Mouse (Mus musculus): ENCODE measurements at regions not wholly inside any gene's neighbourhood (a gene's known extent, or its start where the extent isn't known, plus 50 kb on each side); places are given as distances from the start of the nearest gene placed in this dataset.

GRCm38 (mm10) chr2:173930606-173931177, 145.4 kb upstream of the Stx16 start:
- Histone ChIP-seq H3K4me1 (ENCODE audit: control insufficient read depth in 2 of 2, insufficient read depth in 2 of 2, low read length in 2 of 2) (no peaks in the 10 kb centered on the region), H3K36me3 (ENCODE audit: control insufficient read depth, insufficient read depth, low read length) (no peaks in the 10 kb centered on the region), H3K4me2 (ENCODE audit: low read length) (no peak overlapping the region), H3K27me3 (ENCODE audit: control insufficient read depth, insufficient read depth, low read length) (no peaks in the 10 kb centered on the region), H3K9ac (ENCODE audit: low read length) (no peak overlapping the region), H3K9me3 (ENCODE audit: control insufficient read depth, low read length) (0 out of 2 replicates have a peak, but pooled peaks cover 4% of the 10 kb centered on the region), H3K27ac (replicated peaks in 1 of 2; ENCODE audit: control insufficient read depth in 1 of 2, insufficient read depth in 1 of 2, low read depth in 2 of 2, low read length in 2 of 2) (no peak overlapping the region), H3K4me3 (ENCODE audit: control insufficient read depth in 1 of 2, insufficient read depth in 1 of 2, low read depth in 1 of 2, low read length in 2 of 2) (no peak overlapping the region)
- no peak for ATAC-seq (ENCODE audit: insufficient number of reproducible peaks, insufficient read depth, low FRiP score, low read depth)
- 85% methylated on average over 17 of the region's 17 CpGs for WGBS

GRCm38 (mm10) chr2:173935706-173936105, 140.4 kb upstream of the Stx16 start:
- Histone ChIP-seq H3K4me1 (ENCODE audit: control insufficient read depth in 2 of 2, insufficient read depth in 2 of 2, low read length in 2 of 2) (no peaks in the 10 kb centered on the region), H3K9me3 (ENCODE audit: control insufficient read depth, low read length) (0 out of 2 replicates have a peak, but pooled peaks cover 4% of the 10 kb centered on the region), H3K9ac (ENCODE audit: low read length) (no peak overlapping the region), H3K36me3 (ENCODE audit: control insufficient read depth, insufficient read depth, low read length) (no peaks in the 10 kb centered on the region), H3K4me2 (ENCODE audit: low read length) (no peak overlapping the region), H3K27ac (replicated peaks in 1 of 2; ENCODE audit: control insufficient read depth in 1 of 2, insufficient read depth in 1 of 2, low read depth in 2 of 2, low read length in 2 of 2) (no peak overlapping the region), H3K27me3 (ENCODE audit: control insufficient read depth, insufficient read depth, low read length) (no peaks in the 10 kb centered on the region), H3K4me3 (ENCODE audit: control insufficient read depth in 1 of 2, insufficient read depth in 1 of 2, low read depth in 1 of 2, low read length in 2 of 2) (no peak overlapping the region)
- ATAC-seq (ENCODE audit: insufficient number of reproducible peaks, insufficient read depth, low FRiP score, low read depth): no peak
- 66% methylated on average over 5 of the region's 5 CpGs for whole genome bisulfite sequencing

- Histone ChIP-seq H3K27me3 (ENCODE audit: control insufficient read depth, insufficient read depth, low read length) (no peaks in the 10 kb centered on the region), H3K4me3 (ENCODE audit: control insufficient read depth in 1 of 2, insufficient read depth in 1 of 2, low read depth in 1 of 2, low read length in 2 of 2) (no peak overlapping the region), H3K9ac (ENCODE audit: low read length) (no peak overlapping the region), H3K27ac (replicated peaks in 1 of 2; ENCODE audit: control insufficient read depth in 1 of 2, insufficient read depth in 1 of 2, low read depth in 2 of 2, low read length in 2 of 2) (no peak overlapping the region), H3K9me3 (ENCODE audit: control insufficient read depth, low read length) (0 out of 2 replicates have a peak, but pooled peaks cover 4% of the 10 kb centered on the region), H3K4me2 (ENCODE audit: low read length) (no peak overlapping the region), H3K4me1 (ENCODE audit: control insufficient read depth in 2 of 2, insufficient read depth in 2 of 2, low read length in 2 of 2) (no peaks in the 10 kb centered on the region), H3K36me3 (ENCODE audit: control insufficient read depth, insufficient read depth, low read length) (no peaks in the 10 kb centered on the region)
- WGBS: 70% methylated on average over 18 of the region's 18 CpGs
- no peak for ATAC-seq (ENCODE audit: insufficient number of reproducible peaks, insufficient read depth, low FRiP score, low read depth)
Observed at GRCm38 (mm10) chr2:173937531-173938439, 138.3 kb upstream of the Stx16 start.

GRCm38 (mm10) chr2:173938440-173938787, 137.7 kb upstream of the Stx16 start:
- H3K36me3 ChIP-seq (ENCODE audit: control insufficient read depth, insufficient read depth, low read length): no peaks in the 10 kb centered on the region

GRCm38 (mm10) chr2:173945441-173945840, 130.7 kb upstream of the Stx16 start:
- H3K4me3 ChIP-seq (ENCODE audit: control insufficient read depth in 1 of 2, insufficient read depth in 1 of 2, low read depth in 1 of 2, low read length in 2 of 2): no peak overlapping the region
- H3K27ac ChIP-seq (replicated peaks in 1 of 2; ENCODE audit: control insufficient read depth in 1 of 2, insufficient read depth in 1 of 2, low read depth in 2 of 2, low read length in 2 of 2): no peak overlapping the region
- no peaks in the 10 kb centered on the region for H3K27me3 ChIP-seq (ENCODE audit: control insufficient read depth, insufficient read depth, low read length)
- H3K9me3 ChIP-seq (ENCODE audit: control insufficient read depth, low read length): 0 out of 2 replicates have a peak, but pooled peaks cover 3% of the 10 kb centered on the region
- 84% methylated on average over 5 of the region's 5 CpGs for WGBS
- no peaks in the 10 kb centered on the region for H3K36me3 ChIP-seq (ENCODE audit: control insufficient read depth, insufficient read depth, low read length)
- no peak for ATAC-seq (ENCODE audit: insufficient number of reproducible peaks, insufficient read depth, low FRiP score, low read depth)
- no peak overlapping the region for H3K4me2 ChIP-seq (ENCODE audit: low read length)
- peaks cover 0 to 2% of the 10 kb centered on the region in 2 experiments; a peak in 2 of 4 replicates for H3K4me1 ChIP-seq (ENCODE audit: control insufficient read depth in 2 of 2, insufficient read depth in 2 of 2, low read length in 2 of 2)
- no peak overlapping the region for H3K9ac ChIP-seq (ENCODE audit: low read length)

More at GRCm38 (mm10) chr2:173938440-173938787, 137.7 kb upstream of the Stx16 start:
- WGBS: 78% methylated on average over 11 of the region's 11 CpGs
- Histone ChIP-seq H3K4me3 (ENCODE audit: control insufficient read depth in 1 of 2, insufficient read depth in 1 of 2, low read depth in 1 of 2, low read length in 2 of 2) (no peak overlapping the region), H3K4me1 (ENCODE audit: control insufficient read depth in 2 of 2, insufficient read depth in 2 of 2, low read length in 2 of 2) (no peaks in the 10 kb centered on the region), H3K27ac (replicated peaks in 1 of 2; ENCODE audit: control insufficient read depth in 1 of 2, insufficient read depth in 1 of 2, low read depth in 2 of 2, low read length in 2 of 2) (no peak overlapping the region), H3K9ac (ENCODE audit: low read length) (no peak overlapping the region), H3K27me3 (ENCODE audit: control insufficient read depth, insufficient read depth, low read length) (no peaks in the 10 kb centered on the region), H3K9me3 (ENCODE audit: control insufficient read depth, low read length) (0 out of 2 replicates have a peak, but pooled peaks cover under 1% of the 10 kb centered on the region), H3K4me2 (ENCODE audit: low read length) (no peak overlapping the region)
- ATAC-seq (ENCODE audit: insufficient number of reproducible peaks, insufficient read depth, low FRiP score, low read depth): no peak

GRCm38 (mm10) chr2:173948586-173948985, 127.5 kb upstream of the Stx16 start:
- WGBS: 82% methylated on average over 5 of the region's 5 CpGs
- peaks cover 0 to 2% of the 10 kb centered on the region in 2 experiments; a peak in 2 of 4 replicates for H3K4me1 ChIP-seq (ENCODE audit: control insufficient read depth in 2 of 2, insufficient read depth in 2 of 2, low read length in 2 of 2)
- H3K27me3 ChIP-seq (ENCODE audit: control insufficient read depth, insufficient read depth, low read length): no peaks in the 10 kb centered on the region
- ATAC-seq (ENCODE audit: insufficient number of reproducible peaks, insufficient read depth, low FRiP score, low read depth): no peak; the same call in 1 of the 2 replicates
- 0 out of 2 replicates have a peak, but pooled peaks cover 3% of the 10 kb centered on the region for H3K9me3 ChIP-seq (ENCODE audit: control insufficient read depth, low read length)
- no peak overlapping the region for H3K9ac ChIP-seq (ENCODE audit: low read length)
- no peaks in the 10 kb centered on the region for H3K36me3 ChIP-seq (ENCODE audit: control insufficient read depth, insufficient read depth, low read length)
- H3K27ac ChIP-seq (replicated peaks in 1 of 2; ENCODE audit: control insufficient read depth in 1 of 2, insufficient read depth in 1 of 2, low read depth in 2 of 2, low read length in 2 of 2): no peak overlapping the region
- H3K4me2 ChIP-seq (ENCODE audit: low read length): no peak overlapping the region
- no peak overlapping the region for H3K4me3 ChIP-seq (ENCODE audit: control insufficient read depth in 1 of 2, insufficient read depth in 1 of 2, low read depth in 1 of 2, low read length in 2 of 2)

GRCm38 (mm10) chr2:173950164-173950891, 125.8 kb upstream of the Stx16 start:
- peaks cover 0 to 2% of the 10 kb centered on the region in 2 experiments; a peak in 2 of 4 replicates for H3K4me1 ChIP-seq (ENCODE audit: control insufficient read depth in 2 of 2, insufficient read depth in 2 of 2, low read length in 2 of 2)
- H3K9me3 ChIP-seq (ENCODE audit: control insufficient read depth, low read length): no peaks in the 10 kb centered on the region
- no peak overlapping the region for H3K27ac ChIP-seq (replicated peaks in 1 of 2; ENCODE audit: control insufficient read depth in 1 of 2, insufficient read depth in 1 of 2, low read depth in 2 of 2, low read length in 2 of 2)
- no peak for ATAC-seq (ENCODE audit: insufficient number of reproducible peaks, insufficient read depth, low FRiP score, low read depth)
- no peaks in the 10 kb centered on the region for H3K27me3 ChIP-seq (ENCODE audit: control insufficient read depth, insufficient read depth, low read length)
- no peak overlapping the region for H3K4me3 ChIP-seq (ENCODE audit: control insufficient read depth in 1 of 2, insufficient read depth in 1 of 2, low read depth in 1 of 2, low read length in 2 of 2)
- WGBS: 35% methylated on average over 10 of the region's 10 CpGs
- H3K4me2 ChIP-seq (ENCODE audit: low read length): peak overlapping the region; percentile 46
- H3K36me3 ChIP-seq (ENCODE audit: control insufficient read depth, insufficient read depth, low read length): no peaks in the 10 kb centered on the region
- no peak overlapping the region for H3K9ac ChIP-seq (ENCODE audit: low read length)

Data from heart, embryonic 14.5 days (tissue).